Mouse (Mus musculus) cerebellum, adult 11-12 months (tissue): ENCODE measurements around the gene Got2.

ENCODE experiments used
- DNase-seq: peaks from one replicate; pipeline ENCODE4 v3.0.0; 2022

Gene Got2

GRCm38 (mm10) chr8:95817597-95817996, 70.8 kb downstream of the Got2 start:
- DNase-seq, result no peak

- no peak for DNase-seq
These were observed 72.2 kb downstream of the Got2 start for GRCm38 (mm10) chr8:95816044-95816708.
